Mouse (Mus musculus) midbrain, embryonic 12.5 days (tissue): Measurements from ENCODE around the gene Ctps. TPM values are rescaled to one million over a fixed set of nuclear protein-coding genes. Genes with fewer than 3 reads are reported as not detected.

Experiments
- ATAC-seq: fragments of 200-750 bp; cut with Nextera tagmentation; 2 replicates; pipeline ENCODE4 v1.8.0; 2017; ENCODE audit warnings: low read depth, moderate TSS enrichment, moderate library complexity; ENCODE audit not compliant: low FRiP score
- H3K27ac ChIP-seq: fragments of 300-500 bp; sonication (generic); replicated peaks from 2 replicates; pipeline ENCODE4 v1.5.1; 2016; ENCODE audit warnings: mild to moderate bottlenecking
- H3K27me3 ChIP-seq: fragments of 300-500 bp; sonication (generic); 2 replicates; pipeline ENCODE4 v1.6.1; 2016; ENCODE audit warnings: mild to moderate bottlenecking
- H3K36me3 ChIP-seq: fragments of 300-500 bp; sonication (generic); 2 replicates; pipeline ENCODE4 v1.6.1; 2016
- H3K4me1 ChIP-seq: fragments of 300-500 bp; sonication (generic); 2 replicates; pipeline ENCODE4 v1.6.1; 2016
- H3K4me2 ChIP-seq: fragments of 300-500 bp; sonication (generic); replicated peaks from 2 replicates; pipeline ENCODE4 v1.6.1; 2016; ENCODE audit warnings: mild to moderate bottlenecking, moderate library complexity
- H3K4me3 ChIP-seq: fragments of 300-500 bp; sonication (generic); 2 replicates; pipeline ENCODE4 v1.5.1; 2016; ENCODE audit warnings: mild to moderate bottlenecking
- H3K9ac ChIP-seq: fragments of 300-500 bp; sonication (generic); replicated peaks from 2 replicates; pipeline ENCODE4 v1.6.1; 2016; ENCODE audit warnings: mild to moderate bottlenecking, moderate library complexity
- H3K9me3 ChIP-seq: fragments of 300-500 bp; sonication (generic); 2 replicates; pipeline ENCODE4 v1.6.1; 2016; ENCODE audit warnings: mild to moderate bottlenecking
- WGBS: fragments of 180-500 bp; shearing (Covaris S2); methylation state at CpG from one replicate; pipeline ENCODE4 v1.1.7; 2016; 5-methylcytosine and 5-hydroxymethylcytosine counted together
- polyA plus RNA-seq: library from polyadenylated mRNA; unstranded; fragments of >200 nt; fragmentation: Nextera tagmentation; extraction: Ambion mirVana; gene quantifications from 2 replicates; pipeline ENCODE4 v1.2.1, GENCODE M21; 2016

Ctps gene
- 102 and 106 TPM in 2 replicates for polyA plus RNA-seq

GRCm38 (mm10) chr4:120569486-120570437, at the start of gene Ctps:
Gene Ctps (minus strand): TSS chr4:120570276.
- peak within 1 kb of the TSS; percentile 77 for H3K4me2 ChIP-seq
- peak; percentile 97 for ATAC-seq
- H3K36me3 ChIP-seq: peaks cover 6% of the 10 kb centered on the region
- H3K4me1 ChIP-seq: peaks cover 24% of the 10 kb centered on the region
- under 1% methylated on average over 87 of the region's 97 CpGs for WGBS
- H3K4me3 ChIP-seq: peak within 1 kb of the TSS; percentile 61
- peaks cover 4% of the 10 kb centered on the region; the same call in 1 of the 2 replicates for H3K27me3 ChIP-seq
- H3K9ac ChIP-seq: peak within 1 kb of the TSS; percentile 83
- peak within 1 kb of the TSS; percentile 88 for H3K27ac ChIP-seq
- no peaks in the 10 kb centered on the region for H3K9me3 ChIP-seq

DNA sequence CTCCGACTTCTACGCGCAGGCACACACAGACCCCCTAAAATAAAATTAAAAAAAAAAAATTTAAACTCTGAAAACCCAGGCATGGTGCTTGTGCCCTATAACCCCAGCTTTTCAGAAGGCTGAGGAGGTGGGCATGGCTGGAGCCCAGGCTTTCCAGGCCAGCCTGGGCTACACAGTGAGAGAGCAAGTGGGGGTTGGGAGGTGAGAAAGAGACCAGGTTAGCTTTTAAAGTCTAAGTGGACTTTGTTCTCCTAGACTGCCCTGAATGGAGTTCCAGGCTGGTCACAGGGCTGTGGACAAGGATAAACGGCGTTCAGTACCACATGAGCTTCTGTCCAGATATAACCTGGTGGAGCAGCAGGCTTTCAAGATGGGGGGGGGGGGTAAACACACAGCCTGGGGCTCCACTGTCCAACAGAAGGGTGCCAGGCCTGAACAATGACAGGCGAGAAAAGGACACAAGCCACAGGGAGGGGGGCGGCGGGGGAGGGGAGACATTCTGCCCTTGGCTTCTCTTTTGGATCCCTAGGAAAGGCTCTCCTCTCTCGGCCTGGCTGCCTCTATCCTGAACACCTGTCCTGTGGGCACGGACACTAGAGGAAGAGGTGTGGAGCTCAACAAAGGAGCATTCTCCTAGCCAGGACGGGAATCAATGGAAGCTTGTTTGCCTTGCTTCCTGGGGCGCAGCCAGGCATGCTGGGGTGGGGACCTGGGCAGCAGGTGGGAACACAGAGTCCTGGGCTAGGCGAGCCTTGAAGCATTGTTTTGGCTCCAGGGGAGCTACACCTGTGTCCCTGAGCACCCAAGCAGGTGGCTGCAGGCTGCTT, 46.3 kb upstream of the Ctps start:
- Histone ChIP-seq H3K4me3 (no peak overlapping the region), H3K27me3 (no peaks in the 10 kb centered on the region), H3K27ac (no peak overlapping the region), H3K4me2 (no peak overlapping the region), H3K9ac (no peak overlapping the region), H3K9me3 (no peaks in the 10 kb centered on the region), H3K36me3 (no peaks in the 10 kb centered on the region), H3K4me1 (peaks cover 20% of the 10 kb centered on the region)
- WGBS: 64% methylated on average over 12 of the region's 13 CpGs
- no peak for ATAC-seq

GRCm38 (mm10) chr4:120615528-120616081, 45.5 kb upstream of the Ctps start:
- Histone ChIP-seq H3K4me2 (no peak overlapping the region), H3K27ac (no peak overlapping the region), H3K4me1 (peaks cover 23% of the 10 kb centered on the region), H3K4me3 (no peak overlapping the region), H3K9me3 (no peaks in the 10 kb centered on the region), H3K27me3 (no peaks in the 10 kb centered on the region), H3K9ac (no peak overlapping the region), H3K36me3 (no peaks in the 10 kb centered on the region)
- WGBS: 31% methylated on average over 10 of the region's 10 CpGs
- ATAC-seq: peak; percentile 57; the same call in 1 of the 2 replicates

- Histone ChIP-seq H3K9me3 (no peaks in the 10 kb centered on the region), H3K4me2 (no peak overlapping the region), H3K4me1 (peaks cover 24% of the 10 kb centered on the region), H3K9ac (no peak overlapping the region), H3K4me3 (no peak overlapping the region), H3K27ac (no peak overlapping the region), H3K27me3 (no peaks in the 10 kb centered on the region), H3K36me3 (no peaks in the 10 kb centered on the region)
- WGBS: 85% methylated on average over 9 of the region's 9 CpGs
- ATAC-seq: no peak
Measured at GRCm38 (mm10) chr4:120614644-120615043, 44.6 kb upstream of the Ctps start.

DNA sequence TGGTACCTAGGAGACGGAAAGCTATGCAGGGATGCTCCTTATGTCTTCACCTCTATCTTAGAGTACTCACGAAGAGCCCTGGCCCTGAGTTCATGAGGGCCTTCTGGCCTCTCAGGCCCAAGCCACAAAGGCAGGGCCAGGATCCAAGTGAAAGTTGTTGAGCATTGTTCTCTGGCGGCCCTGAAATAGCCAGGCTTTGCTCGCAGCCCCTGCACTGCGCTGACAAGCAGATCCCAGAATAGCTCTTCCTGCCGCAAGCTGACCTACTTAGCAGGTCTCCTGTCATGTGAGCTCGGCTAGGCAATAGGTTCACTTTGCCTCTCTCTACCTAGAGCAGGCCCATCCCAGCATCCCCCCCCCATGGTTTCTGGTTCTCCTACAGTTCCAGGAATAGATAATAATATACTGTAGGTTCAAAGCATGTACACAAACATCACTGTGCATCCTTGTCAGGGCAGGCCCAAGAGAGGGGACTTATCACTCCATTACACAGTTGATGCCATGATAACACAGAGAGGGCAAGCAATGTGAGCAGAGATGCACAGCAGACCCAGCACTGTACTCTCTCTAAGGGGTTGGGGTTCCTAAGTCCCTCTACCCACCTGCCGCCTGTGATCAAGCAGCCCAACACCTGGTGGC, 43.7 kb upstream of the Ctps start:
- H3K4me1 ChIP-seq: peaks cover 24% of the 10 kb centered on the region

DNA sequence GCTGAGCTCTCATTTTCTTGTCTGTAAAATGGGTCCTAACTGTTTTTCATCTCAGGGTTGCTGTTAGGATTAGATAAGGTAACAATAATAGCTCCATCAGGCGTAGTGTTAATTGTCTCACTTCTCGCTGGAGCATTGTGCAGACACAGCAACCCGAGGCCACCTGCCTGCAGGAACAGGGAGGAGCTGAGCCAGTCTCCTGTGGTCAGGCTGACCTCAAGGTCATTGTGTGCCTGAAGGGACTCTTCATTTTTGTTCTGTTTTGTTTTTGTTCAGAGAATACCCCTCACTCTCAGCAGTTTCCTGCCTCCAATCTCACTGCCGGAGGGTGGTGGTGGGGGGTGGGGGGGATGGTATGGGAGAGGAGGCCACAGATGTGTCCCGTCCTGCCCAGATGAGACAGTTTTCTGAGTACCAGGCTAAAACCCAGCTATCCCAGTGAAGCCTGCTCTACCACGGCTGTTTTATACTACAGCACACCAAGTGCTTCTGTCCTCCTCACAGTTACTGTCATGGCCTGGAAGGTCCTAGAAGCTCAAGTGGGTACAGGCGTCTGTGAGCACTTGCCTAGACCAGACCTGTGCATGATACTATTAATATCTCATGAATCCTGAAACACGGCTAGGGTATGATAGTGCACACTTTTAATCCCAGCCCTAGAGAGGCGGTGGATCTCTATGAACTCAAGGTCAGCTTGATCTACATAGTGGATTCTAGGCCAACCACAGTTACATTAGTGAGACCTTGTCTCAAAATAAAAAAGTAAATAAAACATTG, 42.4 kb upstream of the Ctps start:
- no peak overlapping the region for H3K9ac ChIP-seq
- no peaks in the 10 kb centered on the region for H3K27me3 ChIP-seq
- no peak; the same call in 1 of the 2 replicates for ATAC-seq
- H3K27ac ChIP-seq: 0 out of 2 replicates have a peak overlapping the region, but pooled peaks have one; percentile 2
- no peak overlapping the region for H3K4me2 ChIP-seq
- 0 out of 2 replicates have a peak, but pooled peaks cover 2% of the 10 kb centered on the region for H3K9me3 ChIP-seq
- peaks cover 24% of the 10 kb centered on the region for H3K4me1 ChIP-seq
- no peak overlapping the region for H3K4me3 ChIP-seq
- no peaks in the 10 kb centered on the region for H3K36me3 ChIP-seq
- WGBS: 25% methylated on average over 9 of the region's 9 CpGs

More for the DNA sequence above, 43.7 kb upstream of the Ctps start:
- no peak overlapping the region for H3K9ac ChIP-seq
- no peaks in the 10 kb centered on the region for H3K9me3 ChIP-seq
- H3K27ac ChIP-seq: no peak overlapping the region
- H3K4me2 ChIP-seq: no peak overlapping the region
- no peak overlapping the region for H3K4me3 ChIP-seq
- WGBS: 54% methylated on average over 8 of the region's 8 CpGs
- H3K36me3 ChIP-seq: no peaks in the 10 kb centered on the region
- no peaks in the 10 kb centered on the region for H3K27me3 ChIP-seq
- no peak for ATAC-seq

DNA sequence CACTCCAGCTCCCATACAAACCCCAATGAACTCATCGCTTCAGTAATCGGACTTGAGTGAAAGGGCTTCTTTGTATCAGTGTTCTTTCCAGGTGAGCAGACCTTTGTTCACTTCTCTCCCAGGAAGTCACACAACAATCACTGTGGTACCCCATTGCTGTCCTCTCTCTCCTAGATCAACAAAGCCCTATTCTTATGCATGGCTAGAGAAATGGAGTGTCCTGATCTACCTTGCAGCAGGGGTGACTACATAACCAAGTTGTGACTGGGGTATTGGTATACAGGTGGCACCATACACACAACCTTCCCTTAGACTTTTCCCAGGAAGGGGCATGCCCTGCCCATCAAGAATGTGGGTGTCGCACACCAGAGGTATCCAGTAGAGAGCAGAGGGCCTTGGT, 40.9 kb upstream of the Ctps start:
- no peak overlapping the region for H3K9ac ChIP-seq
- no peaks in the 10 kb centered on the region for H3K36me3 ChIP-seq
- no peak overlapping the region for H3K27ac ChIP-seq
- no peaks in the 10 kb centered on the region for H3K27me3 ChIP-seq
- no peak overlapping the region for H3K4me3 ChIP-seq
- WGBS: 69% methylated on average over 3 of the region's 3 CpGs
- peaks cover 23% of the 10 kb centered on the region for H3K4me1 ChIP-seq
- H3K9me3 ChIP-seq: 0 out of 2 replicates have a peak, but pooled peaks cover 2% of the 10 kb centered on the region
- ATAC-seq: no peak
- H3K4me2 ChIP-seq: no peak overlapping the region

- 0 out of 2 replicates have a peak, but pooled peaks have one; percentile 54 for ATAC-seq
Measured at GRCm38 (mm10) chr4:120606941-120607340, 36.9 kb upstream of the Ctps start.

DNA sequence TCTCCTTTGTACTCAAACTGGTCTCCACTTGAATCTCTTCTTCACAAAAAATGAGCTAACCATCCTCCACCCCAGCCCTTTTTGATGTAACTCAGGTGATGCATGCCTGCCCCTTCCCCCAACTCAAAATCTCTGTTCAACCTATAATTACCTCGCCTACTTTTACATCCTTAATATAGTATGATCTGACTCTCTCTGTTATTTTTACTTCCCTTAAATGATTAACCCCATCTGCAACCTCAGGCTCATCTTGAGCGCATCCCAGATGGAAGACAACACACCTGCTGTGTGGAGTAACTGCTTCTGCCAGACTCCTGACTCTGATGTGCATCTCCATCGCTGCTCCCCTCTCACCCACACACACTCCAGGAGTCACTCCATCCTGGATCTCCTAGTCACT, 32.6 kb upstream of the Ctps start:
- ATAC-seq: no peak
- 81% methylated on average over 3 of the region's 3 CpGs for WGBS

More at GRCm38 (mm10) chr4:120606941-120607340, 36.9 kb upstream of the Ctps start:
- H3K9me3 ChIP-seq: 0 out of 2 replicates have a peak, but pooled peaks cover 2% of the 10 kb centered on the region
- no peak overlapping the region for H3K4me3 ChIP-seq
- 10% methylated on average over 3 of the region's 3 CpGs for WGBS
- H3K4me1 ChIP-seq: 0 out of 2 replicates have a peak, but pooled peaks cover 8% of the 10 kb centered on the region
- H3K27ac ChIP-seq: no peak overlapping the region
- no peak overlapping the region for H3K9ac ChIP-seq
- H3K4me2 ChIP-seq: no peak overlapping the region
- H3K36me3 ChIP-seq: no peaks in the 10 kb centered on the region
- no peaks in the 10 kb centered on the region for H3K27me3 ChIP-seq

GRCm38 (mm10) chr4:120601774-120602173, 31.7 kb upstream of the Ctps start:
- Histone ChIP-seq H3K4me2 (no peak overlapping the region), H3K9me3 (no peaks in the 10 kb centered on the region), H3K4me1 (peaks cover 4% of the 10 kb centered on the region; the same call in 1 of the 2 replicates), H3K9ac (no peak overlapping the region), H3K27ac (no peak overlapping the region), H3K36me3 (no peaks in the 10 kb centered on the region), H3K27me3 (no peaks in the 10 kb centered on the region), H3K4me3 (no peak overlapping the region)
- no peak for ATAC-seq
- WGBS: no CpG with 5 or more reads among the region's 1 CpGs

More for the DNA sequence above, 32.6 kb upstream of the Ctps start:
- Histone ChIP-seq H3K4me2 (no peak overlapping the region), H3K36me3 (no peaks in the 10 kb centered on the region), H3K4me3 (no peak overlapping the region), H3K9ac (no peak overlapping the region), H3K27me3 (no peaks in the 10 kb centered on the region), H3K9me3 (no peaks in the 10 kb centered on the region), H3K27ac (no peak overlapping the region), H3K4me1 (peaks cover 8% of the 10 kb centered on the region; the same call in 1 of the 2 replicates)
